Mouse (Mus musculus): Measurements from ENCODE around the gene Wfdc1.

The Wfdc1 gene

GRCm38 (mm10) chr8:119666219-119666951 is at the start of gene Wfdc1:
Gene Wfdc1, plus strand, starts transcription at chr8:119666365.
- DNase-seq: no peak

DNA sequence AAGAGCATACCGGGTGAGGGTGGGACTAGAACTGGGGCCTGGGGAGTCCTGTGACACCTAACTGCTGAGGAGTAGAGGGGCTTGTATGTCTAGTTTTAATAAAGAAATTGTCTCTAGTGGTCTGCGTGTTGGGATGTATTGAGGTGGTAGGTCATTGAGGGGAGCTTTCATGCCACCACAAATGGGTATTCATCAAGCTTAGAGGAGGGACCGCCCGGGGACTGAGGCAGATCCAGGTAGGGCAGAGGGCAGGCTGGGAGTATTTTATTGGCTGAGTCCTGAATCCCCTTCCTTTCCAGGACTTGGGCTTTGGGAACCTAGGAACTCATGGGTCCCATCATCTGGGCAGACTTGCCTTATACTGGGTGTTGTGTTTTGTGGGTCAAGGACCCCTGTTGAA is 49.4 kb upstream of the Wfdc1 start:
- DNase-seq: no peak

DNA sequence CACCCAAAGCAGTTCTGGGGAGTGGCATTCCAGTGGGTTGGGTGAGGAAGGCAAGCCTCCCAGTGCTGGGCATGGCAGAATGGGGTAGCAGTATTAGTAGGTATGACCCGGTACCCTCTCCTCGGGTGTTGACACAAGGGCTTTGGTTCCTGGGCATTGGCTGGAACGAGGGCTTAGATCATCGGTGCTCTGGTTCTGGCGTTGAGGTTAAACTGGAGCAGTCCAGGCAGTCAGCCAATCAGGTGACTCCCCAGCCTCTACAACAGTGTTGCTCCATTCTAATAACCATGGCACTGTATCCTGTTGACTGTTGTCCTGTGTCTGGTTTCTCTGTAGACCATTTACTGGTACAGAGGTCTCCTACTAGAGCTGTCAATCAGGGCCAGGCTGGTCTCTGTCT is 48.6 kb upstream of the Wfdc1 start:
- no peak for DNase-seq

DNA sequence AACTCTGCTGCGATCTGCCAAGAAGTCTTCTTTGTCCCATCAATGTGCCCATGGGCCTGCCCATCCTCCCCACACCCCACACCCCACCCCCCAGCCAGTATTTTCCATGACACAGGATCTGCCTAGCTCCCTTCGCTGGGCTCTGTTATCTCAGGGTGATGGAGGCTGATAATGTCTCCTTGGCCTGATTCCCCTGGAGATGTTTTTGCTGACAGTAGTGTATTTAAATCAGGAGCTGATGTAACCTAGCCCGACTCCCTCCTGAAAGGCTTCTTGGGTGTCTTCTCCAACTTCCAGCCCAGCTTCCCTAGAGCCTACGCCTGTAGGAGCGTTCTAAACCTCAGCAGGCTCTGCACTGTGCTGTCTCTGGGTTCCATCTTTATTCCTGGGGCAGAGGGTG is 47.3 kb upstream of the Wfdc1 start:
- DNase-seq: no peak

DNA sequence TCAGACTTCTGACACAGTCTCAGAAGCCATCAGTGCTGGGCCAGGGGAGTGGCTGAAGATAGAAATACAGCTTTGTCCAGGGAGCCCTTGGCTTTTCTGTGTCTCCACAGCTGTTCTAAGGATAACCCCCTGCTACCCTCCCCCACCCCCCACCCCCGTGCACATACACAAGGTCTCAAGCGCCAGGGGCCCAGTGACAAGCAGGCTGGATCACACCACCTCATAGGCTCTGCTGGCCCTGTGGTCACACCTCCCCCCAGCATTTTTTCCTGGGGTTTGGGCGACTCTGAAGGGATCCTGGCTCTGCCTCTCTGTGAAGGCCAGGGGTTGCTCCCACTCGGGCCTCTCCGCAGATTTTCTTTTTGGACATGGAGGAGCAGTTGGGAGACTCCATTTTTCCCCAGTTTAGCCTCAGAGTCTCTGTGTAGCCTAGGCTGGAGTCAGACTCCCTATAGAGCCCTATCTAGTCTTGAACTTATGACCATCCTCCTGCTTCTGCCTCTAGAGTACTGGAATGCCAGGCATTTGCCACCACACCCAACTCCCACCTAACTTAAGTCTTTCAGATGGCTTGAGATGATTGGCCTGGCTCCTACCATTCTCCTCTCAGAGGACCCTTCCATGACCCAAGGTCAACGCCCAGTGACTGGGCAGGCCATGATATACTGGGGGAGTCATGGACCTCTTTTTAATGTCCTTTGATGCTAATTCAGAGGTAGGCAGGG is 45.9 kb upstream of the Wfdc1 start:
- DNase-seq: no peak

GRCm38 (mm10) chr8:119620848-119621465 is 45.2 kb upstream of the Wfdc1 start:
- no peak for DNase-seq

GRCm38 (mm10) chr8:119622555-119622954 is 43.6 kb upstream of the Wfdc1 start:
- DNase-seq: no peak

GRCm38 (mm10) chr8:119623061-119623460 is 43.1 kb upstream of the Wfdc1 start:
- no peak for DNase-seq

GRCm38 (mm10) chr8:119623744-119624143 is 42.4 kb upstream of the Wfdc1 start:
- DNase-seq: no peak

DNA sequence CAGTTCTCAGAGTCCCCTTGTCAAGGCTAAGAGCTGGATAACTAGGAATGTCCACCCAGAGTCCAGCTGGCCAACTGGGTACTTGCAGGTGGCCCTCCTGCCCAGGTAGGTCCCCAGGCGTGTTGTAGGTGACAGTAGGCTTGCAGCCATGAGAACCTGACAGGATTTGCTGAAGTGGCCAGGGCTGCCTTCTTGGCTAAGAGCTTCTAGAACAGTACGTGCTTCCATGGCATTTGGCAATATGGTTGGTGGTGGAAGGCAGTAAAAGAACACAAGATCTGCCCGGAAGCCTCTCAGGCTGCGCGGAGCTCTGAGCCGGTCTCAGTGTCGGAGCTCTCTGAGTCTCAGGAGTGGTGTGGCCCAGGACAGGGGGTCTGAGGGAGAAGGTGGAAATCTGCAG is 41.2 kb upstream of the Wfdc1 start:
- no peak for DNase-seq

- DNase-seq: no peak
These were observed 40.4 kb upstream of the Wfdc1 start for GRCm38 (mm10) chr8:119625788-119626187.

DNA sequence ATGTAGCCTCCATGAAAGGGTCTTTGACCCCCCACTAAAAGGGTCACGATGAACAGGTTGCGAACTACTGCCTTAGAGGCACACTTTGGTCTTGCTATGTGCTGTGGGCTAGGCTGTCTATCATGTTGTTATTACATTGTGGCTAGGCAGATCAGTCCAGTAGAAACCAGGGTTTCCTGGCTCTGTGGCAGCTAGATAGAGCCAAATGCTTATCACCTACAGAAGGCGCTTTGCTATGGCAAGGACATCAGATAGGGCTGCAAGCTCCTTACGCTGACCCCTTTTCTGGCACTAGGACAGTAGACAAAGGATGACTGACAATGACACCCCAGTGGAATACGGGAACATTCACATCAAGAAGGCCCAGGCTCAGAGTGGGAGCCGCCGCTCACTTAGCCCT is 39.0 kb upstream of the Wfdc1 start:
- no peak for DNase-seq

DNA sequence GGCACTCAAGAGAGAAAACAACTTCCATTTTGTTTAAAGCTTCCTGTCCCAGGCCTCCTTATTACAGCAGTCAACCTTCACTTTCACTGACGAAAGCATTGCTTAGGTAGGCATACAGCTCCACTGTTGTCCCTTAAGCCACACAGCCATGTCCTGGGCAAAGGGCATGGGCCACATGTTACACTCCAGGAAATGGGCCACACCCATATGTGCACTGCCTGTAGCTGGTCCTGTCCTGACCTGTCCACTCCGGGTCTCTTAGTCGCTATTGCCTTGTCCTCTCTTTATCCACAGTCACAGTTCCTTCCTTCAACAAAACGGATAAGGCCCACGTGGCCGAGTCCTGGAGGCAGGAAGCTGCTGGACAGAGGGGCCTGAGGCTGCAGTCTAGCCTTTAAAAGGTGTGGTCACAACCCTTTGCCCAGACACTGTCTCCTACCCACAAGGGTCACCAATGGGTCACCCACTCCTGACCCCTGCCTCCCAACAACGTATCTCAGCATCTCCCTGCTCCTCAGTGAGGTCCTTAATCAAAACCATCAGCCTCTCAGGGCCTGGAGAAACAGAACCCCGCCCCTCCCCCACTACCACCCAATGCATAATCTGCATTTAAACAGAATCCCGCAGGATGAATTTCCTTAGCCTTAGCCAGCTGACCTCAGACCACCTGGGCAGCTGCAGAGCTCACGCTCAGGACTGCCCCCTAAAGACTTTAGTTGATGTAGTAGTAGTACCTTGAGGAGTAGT is 38.4 kb upstream of the Wfdc1 start:
- DNase-seq: no peak

GRCm38 (mm10) chr8:119630841-119631240 is 35.3 kb upstream of the Wfdc1 start:
- no peak for DNase-seq

GRCm38 (mm10) chr8:119632246-119632645 is 33.9 kb upstream of the Wfdc1 start:
- no peak for DNase-seq

GRCm38 (mm10) chr8:119632909-119633308 is 33.3 kb upstream of the Wfdc1 start:
- no peak for DNase-seq

GRCm38 (mm10) chr8:119634616-119635336 is 31.4 kb upstream of the Wfdc1 start:
- no peak for DNase-seq

DNA sequence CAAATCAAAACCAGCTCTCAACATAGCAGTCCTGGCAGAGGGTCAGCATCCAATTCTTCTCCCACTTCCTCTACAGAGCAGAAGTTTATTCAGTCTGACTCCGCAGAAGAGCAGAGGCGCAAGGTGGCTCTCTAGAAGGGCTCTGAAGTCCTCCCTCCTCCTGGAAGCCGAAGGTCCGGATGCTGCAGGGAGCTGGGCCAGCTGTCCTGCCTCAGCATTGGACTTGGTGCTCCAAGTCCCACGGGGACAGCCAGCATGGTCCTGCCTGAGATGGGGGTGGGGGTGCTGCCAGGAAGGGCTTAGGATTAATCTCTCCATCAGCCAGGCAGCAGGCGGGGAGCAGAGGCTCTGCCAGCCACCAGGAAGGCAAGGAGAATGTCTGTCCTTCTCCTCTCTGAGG is 30.8 kb upstream of the Wfdc1 start, which contains the start of gene Kcng4:
Kcng4 (minus strand) TSS at position 303 of the 400 bp plus-strand sequence.
- no peak for DNase-seq

DNA sequence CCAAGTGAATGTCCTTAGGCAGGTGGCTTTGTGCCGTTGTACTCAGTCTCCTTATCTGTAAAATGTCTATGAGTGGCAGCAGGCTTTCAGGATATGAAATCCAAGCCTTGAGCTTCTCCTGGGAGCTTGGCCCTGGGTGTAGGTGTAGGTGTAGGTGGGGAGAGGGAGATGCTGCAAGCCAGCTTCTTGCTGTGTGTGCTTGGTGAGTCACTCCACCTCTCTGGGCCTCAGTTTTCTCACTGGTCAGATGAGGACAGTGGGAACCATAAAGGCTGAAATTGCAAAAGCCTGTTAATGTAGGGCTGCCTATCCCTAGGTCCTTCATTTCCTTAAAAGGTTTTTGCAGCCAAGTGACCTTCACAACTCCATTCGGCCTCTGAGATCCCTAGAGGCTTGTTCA is 30.2 kb upstream of the Wfdc1 start:
- DNase-seq: no peak

- DNase-seq: no peak
These were observed 29.4 kb upstream of the Wfdc1 start for GRCm38 (mm10) chr8:119636766-119637165.

- no peak for DNase-seq
These were observed 28.8 kb upstream of the Wfdc1 start for GRCm38 (mm10) chr8:119637381-119637780.

- no peak for DNase-seq
These were observed 27.9 kb upstream of the Wfdc1 start for GRCm38 (mm10) chr8:119638261-119638660.

DNA sequence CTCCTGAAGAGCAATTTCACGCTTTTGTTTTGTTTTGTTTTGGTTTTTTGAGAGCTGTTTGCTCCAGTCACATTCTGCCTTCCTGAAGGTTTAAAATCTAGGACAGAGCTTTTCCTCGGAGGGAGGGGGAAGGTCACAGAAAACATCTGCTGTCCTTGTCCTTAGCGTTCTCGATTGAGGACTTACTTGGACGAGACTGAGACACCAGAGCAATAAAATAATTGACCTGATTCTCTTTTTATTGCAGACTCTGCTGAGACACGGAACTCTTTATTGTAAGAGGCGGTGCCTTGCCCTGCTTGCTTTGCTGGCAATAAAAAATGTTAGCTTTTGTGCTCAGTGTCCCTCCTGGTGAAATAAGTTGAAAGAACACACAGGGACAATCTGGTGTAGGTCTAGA is 26.4 kb upstream of the Wfdc1 start:
- DNase-seq: no peak

Measured in kidney, adult 9 months (tissue).